Mouse (Mus musculus): Measurements from ENCODE around the gene Cant1.
A peak's percentile ranks its signal among the peaks of the same experiment; 100 is the strongest.

Gene Cant1

DNA sequence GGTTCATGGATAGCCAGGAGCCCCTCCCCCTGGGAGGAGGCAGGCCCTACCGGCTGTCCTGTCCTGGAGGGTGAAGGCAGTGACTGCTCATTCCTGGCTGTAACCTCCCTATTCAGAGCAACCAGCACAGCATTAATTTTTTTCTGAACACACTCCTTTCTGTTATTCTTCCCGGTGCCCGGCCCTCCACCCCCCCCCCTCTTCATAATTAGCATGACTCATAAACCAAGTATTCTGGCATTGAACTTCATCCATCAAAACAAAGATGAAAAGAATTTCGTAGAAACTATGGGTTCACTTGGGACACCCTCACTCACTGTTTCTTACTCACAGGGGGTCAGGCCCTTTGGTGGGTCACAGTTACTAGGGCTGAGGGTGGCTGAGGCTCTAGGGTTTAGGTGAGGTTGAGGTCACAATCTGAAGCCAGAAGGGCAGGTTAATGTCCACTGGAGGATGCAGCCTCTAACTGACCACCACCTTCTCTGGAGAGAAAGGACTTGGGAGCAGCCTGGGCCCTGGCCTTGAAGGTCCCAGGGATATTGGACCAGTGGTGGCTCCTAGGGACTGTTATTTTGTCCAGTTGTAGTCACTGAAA is 11.5 kb upstream of the Cant1 start:
- DNase-seq (ENCODE audit: low read depth, low spot score), result no peak

GRCm38 (mm10) chr11:118428944-118429709 is 10.2 kb upstream of the Cant1 start:
- no peak for DNase-seq (ENCODE audit: low read depth, low spot score)

- no peak for DNase-seq (ENCODE audit: low read depth, low spot score)
Observed at GRCm38 (mm10) chr11:118428460-118428868, 9.6 kb upstream of the Cant1 start.

- DNase-seq (ENCODE audit: low read depth, low spot score), result no peak
Observed at GRCm38 (mm10) chr11:118427986-118428385, 9.1 kb upstream of the Cant1 start, which contains the start of gene C1qtnf1. TSS of gene C1qtnf1 (plus strand) at chr11:118428203.

GRCm38 (mm10) chr11:118427266-118427779 is 8.4 kb upstream of the Cant1 start:
- DNase-seq (ENCODE audit: low read depth, low spot score), result no peak

- no peak for DNase-seq (ENCODE audit: low read depth, low spot score)
Observed at GRCm38 (mm10) chr11:118426765-118427164, 7.9 kb upstream of the Cant1 start.

DNA sequence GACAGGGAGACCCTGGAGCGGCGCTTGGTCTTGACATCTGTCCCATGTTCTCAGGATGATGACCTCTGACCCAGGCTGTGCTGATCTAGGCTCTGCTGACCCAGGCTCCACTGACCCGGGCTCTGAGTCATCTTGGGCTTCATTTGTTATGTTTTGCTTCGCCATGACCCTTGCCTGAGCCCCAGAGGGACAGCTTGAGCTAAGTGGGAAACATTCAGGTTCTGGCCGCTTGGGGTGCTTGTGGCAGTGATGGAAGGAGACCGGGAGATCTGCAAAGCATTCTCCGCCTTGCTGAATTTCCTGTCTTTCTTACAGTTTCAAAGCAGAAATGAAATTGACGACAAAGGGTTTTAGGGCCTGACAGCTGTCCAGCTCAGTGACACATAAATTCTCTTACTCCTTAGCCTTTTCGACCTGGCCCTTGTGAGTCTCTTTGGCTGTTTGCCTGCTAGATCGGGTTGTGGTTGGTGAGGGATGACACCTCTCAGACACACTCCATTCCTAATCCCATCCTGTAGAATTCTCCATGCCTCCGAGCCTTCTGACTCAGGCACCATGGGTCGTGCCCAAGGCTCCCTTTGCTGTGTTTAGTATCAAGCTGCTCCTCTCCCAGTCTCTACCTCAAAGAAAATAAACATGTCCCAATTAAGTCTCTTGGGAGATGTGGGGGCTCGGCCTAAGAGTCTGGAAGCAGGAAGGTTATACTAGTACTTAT is 5.9 kb upstream of the Cant1 start:
- DNase-seq (ENCODE audit: low read depth, low spot score), result no peak

DNA sequence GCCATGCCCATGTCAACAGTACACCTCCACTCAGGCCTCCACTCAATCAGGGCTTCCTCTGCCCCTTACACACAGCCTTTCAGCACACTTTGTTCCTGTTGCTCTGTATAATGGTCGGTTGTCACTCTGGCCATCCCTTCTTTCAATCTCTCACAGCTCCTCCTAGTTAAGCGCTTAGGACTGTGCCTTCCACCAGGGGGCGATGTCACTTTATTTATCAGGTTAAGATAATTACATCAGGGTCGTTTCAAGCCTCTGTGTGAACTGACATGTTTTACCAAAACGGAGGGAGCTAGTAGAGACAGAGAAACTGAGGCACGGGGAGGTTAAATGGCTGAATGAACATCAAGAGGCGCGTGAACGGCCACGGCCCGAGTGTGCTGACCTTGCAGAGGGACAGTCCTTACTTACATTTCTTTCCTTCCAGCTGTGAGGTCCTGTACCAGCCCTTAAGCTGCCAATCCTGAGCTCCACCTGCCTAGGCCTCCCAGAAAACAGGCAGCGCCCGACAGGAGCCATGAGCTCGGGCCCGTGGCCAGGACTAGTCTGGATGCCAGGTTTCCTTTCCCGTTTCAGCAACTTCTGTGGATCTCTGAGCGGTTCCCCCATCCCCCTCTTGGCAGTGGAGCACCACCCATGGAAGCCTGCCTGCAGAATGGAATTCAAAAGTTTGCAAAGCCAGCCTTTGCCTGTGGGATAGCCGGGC is 4.5 kb upstream of the Cant1 start:
- DNase-seq (ENCODE audit: low read depth, low spot score), result peak; percentile 77

DNA sequence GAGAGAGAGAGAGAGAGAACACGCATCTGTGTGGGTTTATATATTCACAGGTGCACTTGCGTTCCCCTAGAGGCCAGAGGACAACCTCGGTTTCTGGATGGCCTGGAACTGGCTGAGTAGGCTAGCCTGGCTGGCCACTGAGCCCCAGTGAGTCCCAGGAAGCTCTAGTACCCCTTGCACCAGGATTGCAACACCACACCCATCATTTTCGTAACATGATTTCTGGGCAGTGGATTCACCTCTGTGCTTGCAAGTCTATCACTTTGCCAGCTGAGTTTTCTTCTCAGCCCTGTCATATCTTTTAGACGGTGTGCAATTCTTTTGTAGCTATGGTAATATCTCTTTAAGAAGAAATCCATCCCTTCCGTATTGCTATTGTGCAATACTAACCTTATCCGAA is 1.4 kb upstream of the Cant1 start:
- no peak for DNase-seq (ENCODE audit: low read depth, low spot score)

- DNase-seq (ENCODE audit: low read depth, low spot score), result no peak
Observed at GRCm38 (mm10) chr11:118418442-118418833, 448 bp downstream of the Cant1 start.

- DNase-seq (ENCODE audit: low read depth, low spot score), result no peak
Observed at GRCm38 (mm10) chr11:118417496-118417895, 1.4 kb downstream of the Cant1 start.

DNA sequence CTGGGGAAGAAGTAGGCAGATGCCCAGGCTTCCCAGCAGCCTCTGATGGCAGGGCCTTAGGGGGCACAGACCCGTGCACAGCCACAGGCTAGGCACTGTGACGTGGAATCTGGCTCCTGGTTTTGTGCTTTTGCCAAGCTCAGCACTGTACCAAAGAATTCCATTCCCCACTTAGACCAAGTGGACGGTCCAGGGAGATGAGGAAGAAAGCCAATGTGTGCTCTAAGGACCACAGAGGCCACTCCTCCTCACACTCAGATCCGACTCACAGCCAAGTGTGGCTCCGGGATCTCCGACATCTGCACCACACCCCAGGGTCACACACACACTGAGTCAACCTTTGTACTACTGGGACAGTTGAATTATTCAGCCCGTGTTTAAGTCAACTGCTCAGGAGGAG is 2.8 kb downstream of the Cant1 start:
- no peak for DNase-seq (ENCODE audit: low read depth, low spot score)

DNA sequence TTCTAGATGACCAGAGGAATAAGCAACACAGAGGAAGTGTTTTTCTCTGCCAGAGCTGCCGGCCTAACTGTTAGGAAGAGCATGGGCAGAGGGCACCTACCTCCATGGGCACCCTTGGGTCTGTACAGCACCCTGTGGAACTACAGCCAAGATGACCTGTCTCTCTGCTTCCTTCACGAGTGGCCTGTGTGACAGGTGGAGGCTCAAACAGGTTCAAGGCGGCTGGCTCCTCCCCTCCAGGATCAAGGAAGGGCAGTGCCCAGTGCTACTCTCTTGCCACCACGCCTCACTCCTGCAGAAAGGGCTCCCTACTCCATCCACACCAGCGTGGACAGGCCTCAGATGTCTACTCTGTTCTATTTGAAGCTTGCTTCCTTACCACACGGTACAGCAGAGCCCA is 3.3 kb downstream of the Cant1 start:
- no peak for DNase-seq (ENCODE audit: low read depth, low spot score)

- no peak for DNase-seq (ENCODE audit: low read depth, low spot score)
Observed at GRCm38 (mm10) chr11:118414270-118414669, 4.6 kb downstream of the Cant1 start.

DNA sequence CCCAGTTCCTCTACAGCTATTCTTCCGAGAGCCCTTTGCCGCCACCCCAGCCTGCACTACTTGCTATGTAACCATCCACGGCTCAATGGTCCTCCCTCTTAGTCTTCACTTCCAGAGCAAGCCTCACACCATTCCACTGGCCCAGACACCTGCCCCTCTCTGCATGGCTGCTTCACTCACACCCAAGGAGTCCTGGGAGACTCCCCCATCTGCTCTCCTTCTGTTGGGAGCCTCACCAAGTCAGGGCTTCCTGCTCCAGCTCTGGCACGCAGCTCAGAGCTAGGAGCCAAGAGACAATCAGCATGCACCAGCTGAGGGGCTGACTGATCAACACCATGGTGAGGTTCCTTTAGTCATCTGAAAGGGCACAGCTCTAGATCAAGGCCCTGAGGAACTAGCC is 5.8 kb downstream of the Cant1 start:
- no peak for DNase-seq (ENCODE audit: low read depth, low spot score)

DNA sequence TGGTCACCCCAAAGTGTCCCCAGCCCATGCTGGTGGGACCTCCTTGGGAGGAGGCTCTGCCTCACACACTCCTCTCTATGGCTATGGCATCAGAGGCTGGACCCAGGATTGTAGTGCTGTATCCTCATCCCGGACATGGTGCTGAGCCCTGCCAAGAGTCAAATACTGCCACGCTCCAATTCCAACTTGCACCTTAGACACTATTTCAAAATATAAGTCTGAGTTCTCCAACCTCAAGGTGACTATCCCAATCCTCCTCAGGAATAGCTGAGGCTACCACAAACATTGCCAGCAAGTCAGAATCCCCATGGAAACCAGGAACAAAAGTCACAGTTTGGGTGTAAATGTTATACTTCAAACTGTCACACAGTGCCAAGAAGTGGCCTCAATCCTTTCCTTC is 6.3 kb downstream of the Cant1 start:
- DNase-seq (ENCODE audit: low read depth, low spot score), result no peak

- DNase-seq (ENCODE audit: low read depth, low spot score), result no peak
Observed at GRCm38 (mm10) chr11:118411271-118411670, 7.6 kb downstream of the Cant1 start.

DNA sequence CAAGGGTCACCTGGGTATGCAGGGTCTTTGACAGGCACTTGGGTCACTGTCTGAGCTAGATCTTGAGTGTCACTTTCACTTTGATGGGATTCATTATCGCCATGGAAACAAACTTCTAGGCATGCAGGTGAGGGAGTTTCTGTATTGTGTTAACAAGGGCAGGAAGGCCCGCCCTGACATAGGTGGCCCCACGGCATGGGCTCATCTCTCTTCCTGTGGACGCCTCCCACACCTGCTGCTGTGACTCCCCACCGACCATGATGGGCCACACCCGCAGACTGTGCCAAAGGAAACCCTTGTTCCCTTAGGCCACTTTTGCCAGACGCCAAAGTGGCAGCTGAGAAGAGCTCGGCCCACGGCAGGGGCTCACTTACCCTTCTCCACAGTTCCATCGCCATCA is 8.4 kb downstream of the Cant1 start:
- DNase-seq (ENCODE audit: low read depth, low spot score), result no peak

DNA sequence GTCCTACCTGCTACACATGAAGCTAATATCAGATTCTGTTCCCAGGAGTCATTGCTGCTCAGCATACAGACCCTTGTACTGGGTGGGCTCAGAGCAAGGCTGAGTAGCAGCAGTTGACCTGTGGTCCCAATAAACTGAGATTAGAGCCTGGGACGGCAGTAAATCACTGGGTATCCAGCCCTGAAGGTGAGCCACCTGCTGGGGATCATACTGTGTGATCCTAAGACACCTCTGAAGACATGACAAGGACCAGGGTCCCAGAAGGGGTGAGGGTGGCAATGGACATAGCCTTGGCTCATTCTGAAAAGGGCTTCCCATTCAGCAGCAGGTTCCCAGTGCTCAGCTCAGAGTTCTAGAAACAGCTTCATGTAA is 8.8 kb downstream of the Cant1 start:
- DNase-seq (ENCODE audit: low read depth, low spot score), result no peak

DNA sequence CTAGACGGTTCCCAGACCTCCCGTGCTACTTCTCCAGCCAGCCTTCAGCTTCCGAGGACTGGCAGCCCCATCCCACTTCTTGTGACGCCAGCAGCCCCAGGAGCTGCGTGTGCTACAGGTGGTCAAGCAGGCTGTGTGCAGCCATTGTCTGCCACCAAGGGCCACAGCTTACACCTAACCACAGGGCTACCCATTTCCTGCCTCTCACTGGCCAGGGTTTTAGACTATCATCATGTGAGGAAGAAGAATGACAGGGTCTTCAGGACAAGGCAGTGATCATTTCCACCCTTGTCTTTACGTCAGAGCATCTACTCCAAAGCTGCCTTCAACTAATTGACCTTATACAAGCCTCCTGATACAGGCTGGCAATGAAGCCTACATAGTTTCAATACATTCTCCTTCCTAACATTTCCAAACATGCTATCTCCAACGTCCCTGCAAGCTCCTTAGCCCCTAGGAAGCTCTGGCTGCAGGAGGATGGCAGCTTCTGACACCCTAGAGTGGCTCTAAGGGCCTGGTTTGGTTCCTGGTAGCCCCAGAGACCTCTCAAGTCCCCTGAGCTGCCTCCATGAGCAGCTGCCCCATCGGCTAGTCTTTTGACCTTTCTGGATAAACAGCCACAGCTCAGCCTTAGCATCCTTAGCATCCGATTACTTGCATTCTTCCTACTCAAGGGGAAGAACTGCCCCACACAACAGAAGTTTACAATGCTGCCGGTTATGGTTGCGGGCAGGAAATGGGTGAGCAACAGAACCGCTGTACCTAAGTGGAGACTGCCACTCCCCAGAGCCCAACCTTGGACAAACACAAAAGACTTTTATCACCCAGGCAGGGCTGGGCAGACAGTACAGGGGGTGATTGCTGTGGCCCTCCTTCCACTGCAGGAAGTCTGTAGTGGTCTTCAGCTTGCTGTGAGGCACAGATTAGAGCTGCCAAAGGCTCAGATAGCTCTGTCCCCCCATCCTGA is 9.5 kb downstream of the Cant1 start:
- no peak for DNase-seq (ENCODE audit: low read depth, low spot score)

Measured in retina, postnatal 7 days (tissue).